Mouse (Mus musculus): ENCODE measurements around the gene Tmem240.

DNA sequence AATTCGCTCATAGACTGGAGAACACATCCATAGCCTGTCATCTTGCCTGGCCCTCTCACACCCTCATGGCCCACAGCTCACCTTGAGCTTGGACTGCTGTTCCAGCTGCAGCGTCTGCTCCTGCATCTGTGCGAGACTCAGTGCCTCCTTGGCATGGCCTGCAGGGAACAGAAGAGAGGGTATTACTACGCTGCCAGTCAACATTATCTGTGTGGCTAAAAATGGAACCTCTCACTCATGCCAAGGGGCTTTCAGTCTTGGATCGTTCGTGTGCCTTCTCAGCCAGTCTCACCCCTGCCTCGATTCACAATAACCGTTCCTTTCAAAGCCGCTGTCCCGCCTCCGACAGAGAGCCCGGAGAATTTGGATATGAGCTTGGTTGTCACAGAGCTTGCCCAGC is 22.4 kb downstream of the Tmem240 start:
- no peak for TF ChIP-seq POLR2A (IDR thresholded peaks at IDR 0.05; ENCODE audit: borderline replicate concordance, insufficient read depth, low read length)
- no peak for TF ChIP-seq CTCF (IDR thresholded peaks at IDR 0.05; ENCODE audit: borderline replicate concordance, insufficient read depth, low read depth, low read length)
